Mouse (Mus musculus) T-helper 1 cell (primary cell): Measurements from ENCODE around the gene Wipf3.

Experiments used
- in situ Hi-C: fragments of 300-600 bp; cut with MboI, MseI; formaldehyde crosslinking; loops from one replicate; pipeline ENCODE4 v1.15.1; 2025; ENCODE audit warnings: high pct_unique_total_duplicates

Gene Wipf3

DNA sequence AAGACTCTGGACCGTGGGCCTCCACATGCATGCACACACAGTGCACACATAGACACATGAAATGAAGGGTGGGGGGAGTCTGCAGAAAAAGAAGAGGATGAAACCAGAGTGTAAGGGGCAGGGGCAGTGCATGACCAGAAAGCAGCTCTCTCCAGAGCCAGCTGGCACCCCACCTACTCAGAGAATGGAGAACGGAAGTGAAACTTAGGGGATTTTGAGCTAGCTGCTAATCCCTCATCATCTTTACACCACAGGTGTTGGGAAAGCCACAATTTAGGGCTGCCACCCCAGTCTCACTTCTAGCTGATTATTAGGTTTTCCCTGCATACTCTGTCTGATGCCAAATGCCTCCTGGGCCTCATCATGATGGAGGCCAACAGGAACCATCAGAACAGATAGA, 100.8 kb downstream of the Wipf3 start:
- in situ Hi-C loops, result no loop called here

DNA sequence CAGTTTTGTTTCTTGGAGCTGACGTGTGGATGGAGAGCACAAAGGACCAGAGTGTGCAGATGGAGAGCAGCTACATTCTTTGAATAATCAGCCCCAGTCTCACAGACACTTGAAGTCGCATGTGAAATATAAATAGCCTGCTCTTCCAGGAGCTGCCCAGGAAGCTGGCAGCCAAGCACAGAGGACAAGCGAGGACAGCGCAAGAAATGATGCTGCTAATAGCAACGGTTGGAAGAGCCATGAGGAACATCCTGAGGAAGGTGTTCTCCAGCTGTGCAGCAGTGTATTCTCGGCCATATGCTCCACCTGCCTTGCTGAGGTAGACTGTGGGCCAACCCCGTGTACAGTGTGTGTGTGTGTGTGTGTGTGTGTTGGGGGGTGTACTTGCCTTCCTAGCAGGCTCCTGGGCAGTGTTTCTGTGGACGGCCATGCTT, 101.7 kb downstream of the Wipf3 start:
- in situ Hi-C loops, result no loop called here

DNA sequence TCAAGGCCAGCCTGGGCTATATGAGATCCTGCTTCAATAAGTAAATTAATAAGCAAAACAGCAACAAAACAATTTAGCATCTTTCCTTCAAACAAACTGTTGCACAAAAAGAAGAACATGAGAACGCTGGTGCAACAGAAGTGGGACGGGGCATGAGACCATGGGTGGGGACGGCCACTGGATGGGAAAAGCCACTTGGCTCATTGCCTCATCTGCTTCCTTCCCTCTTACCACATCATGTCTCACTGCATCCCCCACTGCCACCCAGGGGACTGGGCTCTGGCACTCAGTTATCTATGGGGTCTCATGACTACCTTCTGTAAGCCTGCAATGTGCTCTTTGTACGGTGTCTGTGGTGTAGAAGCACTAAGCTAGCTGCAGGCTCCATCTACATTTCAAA, 106.1 kb downstream of the Wipf3 start:
- in situ Hi-C loops, result no loop called here

GRCm38 (mm10) chr6:54537053-54537452, 107.7 kb downstream of the Wipf3 start:
- in situ Hi-C loops, result no loop called here

DNA sequence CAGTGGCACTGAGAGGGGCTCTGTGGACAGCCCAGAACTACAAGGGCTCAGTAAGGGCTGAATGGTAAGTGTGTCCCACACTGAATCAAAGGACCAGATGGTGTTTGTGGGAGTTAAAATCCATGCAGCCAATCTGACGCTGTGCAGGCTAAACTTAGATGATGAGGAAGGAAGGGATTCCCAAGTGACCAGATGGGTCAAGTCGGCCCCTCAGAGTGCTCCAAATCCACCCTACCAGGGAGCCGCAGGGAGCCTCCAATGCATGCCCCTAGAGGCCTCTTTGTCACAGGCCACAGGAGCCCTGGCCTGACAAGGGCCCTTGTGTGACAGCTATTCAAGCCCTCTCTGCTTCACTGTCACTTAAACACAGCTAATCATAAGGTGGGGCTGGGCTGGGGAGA, 109.4 kb downstream of the Wipf3 start:
- in situ Hi-C loops, result no loop called here

GRCm38 (mm10) chr6:54539396-54539795, 110.0 kb downstream of the Wipf3 start:
- in situ Hi-C loops, result no loop called here

GRCm38 (mm10) chr6:54540252-54540887, 111.0 kb downstream of the Wipf3 start:
- in situ Hi-C loops, result no loop called here

GRCm38 (mm10) chr6:54542836-54543235, 113.4 kb downstream of the Wipf3 start:
- in situ Hi-C loops, result no loop called here

- in situ Hi-C loops, result no loop called here
Observed at GRCm38 (mm10) chr6:54543646-54544045, 114.2 kb downstream of the Wipf3 start.

GRCm38 (mm10) chr6:54548314-54549019, 119.1 kb downstream of the Wipf3 start:
- in situ Hi-C loops, result no loop called here

- in situ Hi-C loops, result no loop called here
Observed at GRCm38 (mm10) chr6:54549311-54549710, 119.9 kb downstream of the Wipf3 start.

DNA sequence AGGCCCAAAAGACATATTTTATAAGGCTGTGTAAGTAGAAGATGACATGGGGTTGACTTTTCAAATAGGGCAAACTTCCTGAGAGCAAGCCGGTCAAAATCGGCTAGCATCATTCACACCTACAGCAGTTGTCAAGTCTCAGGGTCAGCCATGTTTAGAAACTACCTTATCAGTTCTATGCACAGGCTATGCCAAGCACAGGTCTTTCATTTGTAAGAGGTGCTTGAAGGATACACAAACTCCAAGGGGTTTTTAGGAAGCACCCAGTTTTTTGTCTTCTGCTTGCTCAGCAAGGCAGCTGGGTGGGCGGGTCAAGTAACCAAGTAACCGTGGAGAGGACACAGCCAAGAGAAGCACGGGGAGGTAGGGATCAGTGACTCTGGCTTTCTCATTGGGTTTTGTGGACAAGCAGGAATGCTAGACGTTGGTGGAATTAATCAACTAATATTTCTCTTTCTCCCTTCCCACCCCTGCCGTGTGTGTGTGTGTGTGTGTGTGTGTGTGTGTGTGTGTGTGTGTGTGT, 121.5 kb downstream of the Wipf3 start:
- in situ Hi-C loops, result no loop called here

GRCm38 (mm10) chr6:54552721-54553413, 123.5 kb downstream of the Wipf3 start:
- in situ Hi-C loops, result no loop called here
